Mouse (Mus musculus): Measurements from ENCODE around the gene Emc10. TPM values are rescaled to one million over a fixed set of nuclear protein-coding genes. Genes with fewer than 3 reads are reported as not detected.

Gene Emc10
- total and polyA plus RNA-seq, 3 experiments, result 91.4 to 149 TPM; not detected in 1

GRCm38 (mm10) chr7:44466006-44466887 lies 30.1 kb downstream of the Emc10 start:
- H3K4me1 ChIP-seq (ENCODE audit: control insufficient read depth in 1 of 2, insufficient read depth in 2 of 2, low read length in 2 of 2), result peaks cover 0 to 13% of the 10 kb centered on the region in 2 experiments; a peak in 2 of 4 replicates
- DNase-seq (ENCODE audit: low read depth, low spot score), result no peak
- H3K36me3 ChIP-seq (ENCODE audit: control insufficient read depth in 1 of 2, insufficient read depth in 2 of 2, low read length in 2 of 2), result no peaks in the 10 kb centered on the region
- peaks cover 3% of the 10 kb centered on the region for H3K79me2 ChIP-seq (ENCODE audit: control insufficient read depth, insufficient read depth, low read length, poor library complexity)
- H3K4me3 ChIP-seq (ENCODE audit: control insufficient read depth in 1 of 2, insufficient read depth in 1 of 2, low read depth in 2 of 2, low read length in 2 of 2), result no peak overlapping the region
- H3K9ac ChIP-seq (ENCODE audit: control insufficient read depth, low read depth, low read length, poor library complexity, severe bottlenecking), result no peak overlapping the region
- no peaks in the 10 kb centered on the region for H3K9me3 ChIP-seq (replicated peaks; ENCODE audit: insufficient read depth, low read length)
- no peaks in the 10 kb centered on the region for H3K27me3 ChIP-seq (ENCODE audit: control insufficient read depth in 1 of 2, insufficient read depth in 2 of 2, low read length in 2 of 2)
- TF ChIP-seq JUND (IDR thresholded peaks at IDR 0.05; ENCODE audit: low read depth, low read length) (no peak), CHD1 (IDR thresholded peaks at IDR 0.05; ENCODE audit: low read depth, low read length) (no peak), HCFC1 (IDR thresholded peaks at IDR 0.05; ENCODE audit: low read depth, low read length) (no peak), MAFK (IDR thresholded peaks at IDR 0.05; ENCODE audit: borderline replicate concordance, low read depth, low read length) (no peak), ZNF384 (IDR thresholded peaks at IDR 0.05; ENCODE audit: low read depth, low read length) (no peak), RAD21 (IDR thresholded peaks at IDR 0.05; ENCODE audit: low read depth, low read length) (no peak), MAZ (IDR thresholded peaks at IDR 0.05; ENCODE audit: low read depth, low read length) (no peak), UBTF (IDR thresholded peaks at IDR 0.05; ENCODE audit: borderline replicate concordance, insufficient read depth, low read depth, low read length) (no peak), USF2 (IDR thresholded peaks at IDR 0.05; ENCODE audit: borderline replicate concordance in 1 of 2, insufficient read depth in 1 of 2, low read depth in 1 of 2, low read length in 2 of 2) (no peak), BHLHE40 (IDR thresholded peaks at IDR 0.05; ENCODE audit: borderline replicate concordance, low read depth, low read length) (no peak), MEF2A (IDR thresholded peaks at IDR 0.05; ENCODE audit: extremely low read depth, insufficient replicate concordance, low read depth, low read length, poor library complexity, severe bottlenecking) (no peak), ETS1 (IDR thresholded peaks at IDR 0.05; ENCODE audit: low read depth, low read length) (no peak), NELFE (IDR thresholded peaks at IDR 0.05; ENCODE audit: low read depth, low read length) (no peak), MXI1 (IDR thresholded peaks at IDR 0.05; ENCODE audit: low read depth, low read length) (no peak)
- no peak overlapping the region for H3K27ac ChIP-seq (ENCODE audit: control insufficient read depth, low read depth, low read length)

- peaks cover 3% of the 10 kb centered on the region for H3K79me2 ChIP-seq (ENCODE audit: control insufficient read depth, insufficient read depth, low read length, poor library complexity)
- TF ChIP-seq MAX (IDR thresholded peaks at IDR 0.05; ENCODE audit: low read length) (no peak), TAL1 (IDR thresholded peaks at IDR 0.05; ENCODE audit: low read length) (no peak), BHLHE40 (IDR thresholded peaks at IDR 0.05; ENCODE audit: borderline replicate concordance, low read depth, low read length) (no peak), MEF2A (IDR thresholded peaks at IDR 0.05; ENCODE audit: extremely low read depth, insufficient replicate concordance, low read depth, low read length, poor library complexity, severe bottlenecking) (no peak), SIN3A (IDR thresholded peaks at IDR 0.05; ENCODE audit: low read length) (no peak), ELF1 (IDR thresholded peaks at IDR 0.05; ENCODE audit: low read depth, low read length) (no peak), SMC3 (IDR thresholded peaks at IDR 0.05; ENCODE audit: low read depth, low read length) (no peak)
- no peaks in the 10 kb centered on the region for H3K9me3 ChIP-seq (replicated peaks; ENCODE audit: insufficient read depth, low read length)
- H3K27me3 ChIP-seq (ENCODE audit: control insufficient read depth in 1 of 2, insufficient read depth in 2 of 2, low read length in 2 of 2), result no peaks in the 10 kb centered on the region
- no peak for DNase-seq (ENCODE audit: low read depth, low spot score)
- no peak within 1 kb of the TSS for H3K9ac ChIP-seq (ENCODE audit: control insufficient read depth, low read depth, low read length, poor library complexity, severe bottlenecking)
- no peak within 1 kb of the TSS for H3K4me3 ChIP-seq (ENCODE audit: control insufficient read depth in 1 of 2, insufficient read depth in 1 of 2, low read depth in 2 of 2, low read length in 2 of 2)
- H3K36me3 ChIP-seq (ENCODE audit: control insufficient read depth in 1 of 2, insufficient read depth in 2 of 2, low read length in 2 of 2), result no peaks in the 10 kb centered on the region
- peaks cover 0 to 13% of the 10 kb centered on the region in 2 experiments; a peak in 2 of 4 replicates for H3K4me1 ChIP-seq (ENCODE audit: control insufficient read depth in 1 of 2, insufficient read depth in 2 of 2, low read length in 2 of 2)
- H3K27ac ChIP-seq (ENCODE audit: control insufficient read depth, low read depth, low read length), result no peak within 1 kb of the TSS
These were observed 31.2 kb downstream of the Emc10 start, which contains the start of gene Aspdh for GRCm38 (mm10) chr7:44465111-44465510. Gene Aspdh, plus strand, starts transcription at chr7:44465391.
